Mouse (Mus musculus) kidney, embryonic 16.5 days (tissue): ENCODE measurements around the gene Ugt1a10. TPM values are rescaled to one million over a fixed set of nuclear protein-coding genes. Genes with fewer than 3 reads are reported as not detected.
"Not testable (repeated sequence)": the region's sequence is repeated elsewhere in the genome, so short reads cannot be mapped to it uniquely, and the experiment has no call there.

Source experiments
- ATAC-seq: fragments of 200-750 bp; cut with Nextera tagmentation; 2 replicates; pipeline ENCODE4 v1.8.0; 2017; ENCODE audit warnings: moderate TSS enrichment; ENCODE audit not compliant: low FRiP score, low TSS enrichment
- H3K27ac ChIP-seq: fragments of 300-500 bp; sonication (generic); 2 replicates; pipeline ENCODE4 v1.5.1; 2014; ENCODE audit warnings: low read length
- H3K27me3 ChIP-seq: fragments of 300-500 bp; sonication (generic); 2 replicates; pipeline ENCODE4 v1.6.1; 2014; ENCODE audit warnings: low read length, control low read depth, mixed read lengths; ENCODE audit not compliant: insufficient read depth
- H3K36me3 ChIP-seq: fragments of 300-500 bp; sonication (generic); 2 replicates; pipeline ENCODE4 v1.6.1; 2014; ENCODE audit warnings: low read length, control low read depth, mixed read lengths; ENCODE audit not compliant: insufficient read depth
- H3K4me1 ChIP-seq: fragments of 300-500 bp; sonication (generic); 2 replicates; pipeline ENCODE4 v1.6.1; 2014; ENCODE audit warnings: low read length, control low read depth, mixed read lengths; ENCODE audit not compliant: insufficient read depth
- H3K4me2 ChIP-seq: fragments of 300-500 bp; sonication (generic); replicated peaks from 2 replicates; pipeline ENCODE4 v1.6.1; 2014; ENCODE audit warnings: low read depth, low read length
- H3K4me3 ChIP-seq: fragments of 300-500 bp; sonication (generic); 2 replicates; pipeline ENCODE4 v1.5.1; 2014; ENCODE audit warnings: mild to moderate bottlenecking, low read length
- H3K9ac ChIP-seq: fragments of 300-500 bp; sonication (generic); replicated peaks from 2 replicates; pipeline ENCODE4 v1.6.1; 2014; ENCODE audit warnings: low read length
- H3K9me3 ChIP-seq: fragments of 300-500 bp; sonication (generic); 2 replicates; pipeline ENCODE4 v1.6.1; 2016; ENCODE audit warnings: low read length, control low read depth
- WGBS: fragments of 180-500 bp; shearing (Covaris S2); extraction: QIAGEN DNeasy Blood & Tissue Kit; methylation state at CpG from one replicate; pipeline ENCODE4 v1.1.7; 2014; 5-methylcytosine and 5-hydroxymethylcytosine counted together
- polyA plus RNA-seq: library from polyadenylated mRNA; unstranded; fragments of >200 nt; fragmentation: Nextera tagmentation; extraction: Ambion mirVana; gene quantifications from 2 replicates; pipeline ENCODE4 v1.2.1, GENCODE M21; 2015

Ugt1a10 gene
- polyA plus RNA-seq, 1 experiment from 2014 or later, result 28.9 TPM

DNA sequence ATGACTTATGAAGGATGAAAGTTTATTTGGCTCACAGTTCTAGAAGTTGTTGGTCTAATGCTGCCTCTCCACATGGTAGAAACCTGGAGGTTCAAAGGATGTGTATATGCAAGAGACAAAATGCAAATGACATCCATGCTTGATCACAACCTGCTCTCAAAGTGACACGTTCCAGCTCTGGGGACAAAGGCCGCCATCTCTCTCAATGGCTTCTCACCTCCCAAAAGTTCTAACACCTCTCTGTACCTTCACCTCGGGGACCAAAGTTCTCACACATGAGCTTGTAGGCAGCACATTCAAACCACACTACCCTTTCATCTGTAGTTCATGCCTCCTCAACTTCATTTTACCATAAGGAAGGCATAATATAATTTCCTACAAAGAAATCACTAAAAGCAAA is 162.4 kb downstream of the Ugt1a10 start:
- H3K36me3 ChIP-seq, result no peaks in the 10 kb centered on the region
- ATAC-seq, result no peak

DNA sequence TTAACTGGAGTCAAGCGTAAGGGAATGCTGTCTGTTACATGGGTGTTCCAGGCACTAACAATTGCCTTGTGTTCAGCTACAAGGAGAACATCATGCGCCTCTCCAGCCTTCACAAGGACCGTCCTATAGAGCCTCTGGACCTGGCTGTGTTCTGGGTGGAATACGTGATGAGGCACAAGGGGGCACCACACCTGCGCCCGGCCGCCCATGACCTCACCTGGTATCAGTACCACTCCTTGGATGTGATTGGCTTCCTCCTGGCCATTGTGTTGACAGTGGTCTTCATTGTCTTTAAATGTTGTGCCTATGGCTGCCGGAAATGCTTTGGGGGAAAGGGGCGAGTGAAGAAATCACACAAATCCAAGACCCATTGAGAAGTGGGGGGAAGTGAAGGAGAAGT is 162.9 kb downstream of the Ugt1a10 start:
- 74% methylated on average over 9 of the region's 9 CpGs for WGBS
- H3K4me1 ChIP-seq, result no peaks in the 10 kb centered on the region
- no peaks in the 10 kb centered on the region for H3K36me3 ChIP-seq
- no peak for ATAC-seq
- no peak overlapping the region for H3K9ac ChIP-seq
- no peak overlapping the region for H3K27ac ChIP-seq
- no peak overlapping the region for H3K4me3 ChIP-seq
- H3K27me3 ChIP-seq, result no peaks in the 10 kb centered on the region
- peaks cover 45% of the 10 kb centered on the region for H3K9me3 ChIP-seq
- no peak overlapping the region for H3K4me2 ChIP-seq

More for the DNA sequence above, 162.4 kb downstream of the Ugt1a10 start:
- Histone ChIP-seq H3K4me3 (no peak overlapping the region), H3K9ac (no peak overlapping the region), H3K4me2 (no peak overlapping the region), H3K4me1 (no peaks in the 10 kb centered on the region), H3K27me3 (no peaks in the 10 kb centered on the region), H3K27ac (no peak overlapping the region), H3K9me3 (peaks cover 50% of the 10 kb centered on the region)
- WGBS, result 39% methylated on average over 3 of the region's 3 CpGs

DNA sequence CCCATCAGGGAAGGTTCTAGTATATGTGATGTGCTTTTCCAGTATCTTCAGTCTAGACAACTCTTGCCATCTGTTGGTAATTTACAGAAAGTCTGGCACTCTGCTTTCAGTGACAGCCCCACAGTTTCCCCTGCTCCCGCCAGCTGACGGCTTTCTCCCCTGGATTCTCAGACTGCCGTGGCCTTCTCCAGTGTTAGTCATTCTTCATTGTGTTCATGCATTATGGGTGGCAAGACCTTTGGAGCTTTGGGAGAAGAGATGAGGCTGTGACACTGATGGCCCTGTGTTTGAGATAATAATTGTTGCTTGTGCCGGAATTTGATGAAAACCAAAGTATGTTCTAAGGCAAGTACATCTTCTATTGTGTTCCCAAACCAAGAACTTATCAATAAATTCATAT is 163.4 kb downstream of the Ugt1a10 start:
- ATAC-seq, result no peak
- Histone ChIP-seq H3K36me3 (no peaks in the 10 kb centered on the region), H3K9ac (no peak overlapping the region), H3K9me3 (peaks cover 39% of the 10 kb centered on the region), H3K4me2 (no peak overlapping the region), H3K27me3 (no peaks in the 10 kb centered on the region), H3K4me1 (no peaks in the 10 kb centered on the region), H3K27ac (no peak overlapping the region), H3K4me3 (no peak overlapping the region)
- WGBS, result 50% methylated on average over 4 of the region's 4 CpGs

DNA sequence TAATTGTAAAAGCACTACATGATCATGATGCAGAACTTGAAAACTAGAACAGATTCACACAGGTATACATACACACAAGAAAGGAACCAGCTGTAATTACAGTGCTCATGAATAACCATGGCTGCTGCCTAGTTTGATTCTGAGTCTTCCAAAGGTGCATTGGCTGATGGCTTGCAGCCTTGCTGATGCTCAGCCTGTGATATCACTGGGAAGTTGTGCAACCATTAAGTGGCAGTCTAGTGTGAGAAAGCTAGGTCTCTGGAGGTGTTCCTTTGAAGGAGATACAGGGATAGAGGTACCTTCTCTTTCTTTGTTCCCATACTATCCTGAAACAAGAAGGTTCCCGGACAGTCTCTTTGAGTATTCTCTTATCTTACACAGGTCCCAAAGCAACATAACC is 163.9 kb downstream of the Ugt1a10 start:
- Histone ChIP-seq H3K4me2 (no peak overlapping the region), H3K27ac (no peak overlapping the region), H3K4me3 (no peak overlapping the region), H3K27me3 (no peaks in the 10 kb centered on the region), H3K9me3 (peaks cover 35% of the 10 kb centered on the region), H3K36me3 (no peaks in the 10 kb centered on the region), H3K9ac (no peak overlapping the region), H3K4me1 (no peaks in the 10 kb centered on the region)
- ATAC-seq, result no peak
- 20% methylated on average over 1 of the region's 1 CpGs for WGBS

DNA sequence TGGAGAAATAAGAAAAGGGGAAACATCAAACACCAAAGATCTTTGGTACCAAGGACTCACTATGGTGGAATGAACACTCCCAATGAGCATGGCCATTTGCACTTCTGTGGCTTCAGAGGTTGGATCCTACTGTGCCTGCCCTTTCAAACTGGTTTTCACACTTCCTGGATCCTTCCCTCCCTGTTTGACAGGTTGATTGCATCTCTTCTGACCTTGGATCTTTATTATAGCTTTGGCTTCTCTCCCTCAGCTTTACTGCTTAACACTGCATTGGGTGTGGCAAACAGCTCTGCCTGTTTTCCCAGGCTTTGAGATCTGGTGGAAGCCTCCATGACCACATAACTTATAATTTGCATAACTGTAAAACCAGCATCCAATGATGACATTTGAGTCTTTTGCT is 165.1 kb downstream of the Ugt1a10 start:
- no peak for ATAC-seq
- H3K4me1 ChIP-seq, result no peaks in the 10 kb centered on the region
- H3K4me2 ChIP-seq, result no peak overlapping the region
- H3K9ac ChIP-seq, result no peak overlapping the region
- H3K27ac ChIP-seq, result no peak overlapping the region
- peaks cover 26% of the 10 kb centered on the region for H3K9me3 ChIP-seq
- no peaks in the 10 kb centered on the region for H3K36me3 ChIP-seq
- H3K27me3 ChIP-seq, result no peaks in the 10 kb centered on the region
- H3K4me3 ChIP-seq, result no peak overlapping the region

DNA sequence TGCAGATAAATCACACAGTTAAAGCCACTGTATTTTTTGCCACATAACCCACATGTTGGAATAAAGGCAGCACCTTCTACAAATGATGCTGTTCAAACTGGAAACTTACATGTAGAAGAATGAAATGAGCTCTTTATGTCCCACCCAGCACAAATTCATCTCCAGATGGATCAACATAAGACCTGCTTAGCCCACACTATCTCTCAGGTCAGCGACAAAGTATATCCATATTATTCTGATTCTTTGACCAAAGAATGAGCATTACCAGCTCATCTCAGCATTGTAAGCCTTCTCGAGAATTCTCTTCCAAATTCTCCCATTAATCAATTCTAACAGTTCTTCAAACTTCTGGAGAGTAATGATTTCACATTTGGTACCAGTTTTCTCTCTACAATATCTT is 167.0 kb downstream of the Ugt1a10 start:
- Histone ChIP-seq H3K27me3 (no peaks in the 10 kb centered on the region), H3K36me3 (no peaks in the 10 kb centered on the region), H3K9ac (no peak overlapping the region), H3K4me2 (no peak overlapping the region), H3K9me3 (peaks cover 28% of the 10 kb centered on the region), H3K4me1 (no peaks in the 10 kb centered on the region), H3K4me3 (no peak overlapping the region), H3K27ac (no peak overlapping the region)
- ATAC-seq, result no peak
- 52% methylated on average over 2 of the region's 2 CpGs for WGBS

DNA sequence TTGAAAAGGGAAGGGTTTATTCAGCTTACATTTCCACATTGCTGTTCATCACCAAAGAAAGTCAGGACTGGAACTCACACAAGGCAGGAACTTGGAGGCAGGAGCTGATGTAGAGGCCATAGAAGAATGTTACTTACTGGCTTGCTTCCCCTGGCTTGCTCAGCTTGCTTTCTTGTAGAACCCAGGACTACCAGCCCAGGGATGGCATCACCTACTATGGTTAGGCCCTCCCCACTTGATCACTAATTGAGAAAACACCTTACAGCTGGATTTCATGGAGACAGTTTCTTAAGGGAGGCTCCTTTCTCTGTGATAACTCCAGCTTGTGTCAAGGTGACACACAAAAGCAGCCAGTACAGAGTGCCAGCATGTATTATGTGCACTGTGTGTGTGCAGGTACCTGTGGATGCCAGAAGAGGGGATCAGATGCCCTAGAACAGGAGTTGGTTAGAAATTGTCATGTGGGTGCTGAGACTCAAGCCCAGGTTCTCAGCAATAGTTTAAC is 167.9 kb downstream of the Ugt1a10 start:
- not testable (repeated sequence) for H3K4me3 ChIP-seq, H3K27me3 ChIP-seq, H3K27ac ChIP-seq, ATAC-seq, H3K36me3 ChIP-seq, H3K4me1 ChIP-seq, H3K4me2 ChIP-seq, H3K9ac ChIP-seq
- H3K9me3 ChIP-seq, result peaks cover 31% of the 10 kb centered on the region

DNA sequence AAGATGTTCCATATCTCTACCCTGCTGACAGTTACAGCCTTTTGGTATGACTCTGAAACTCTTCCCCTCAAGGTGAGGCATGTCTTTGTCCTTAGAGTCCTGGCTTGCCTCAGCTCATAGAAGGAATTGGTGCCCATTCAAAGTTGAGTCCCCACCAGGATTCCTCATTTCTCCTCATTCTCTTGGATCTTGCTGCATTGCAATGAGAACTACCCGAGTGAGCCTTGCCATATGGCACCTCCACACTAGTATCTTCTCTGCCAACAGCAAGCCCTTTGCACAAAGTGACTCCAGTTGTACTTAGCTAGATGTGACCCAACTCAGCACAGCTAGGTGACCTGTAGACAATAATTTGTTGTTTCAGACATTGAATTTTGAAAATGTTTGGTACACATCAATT is 168.4 kb downstream of the Ugt1a10 start:
- H3K27me3 ChIP-seq, result no peaks in the 10 kb centered on the region
- no peaks in the 10 kb centered on the region for H3K4me1 ChIP-seq
- H3K4me3 ChIP-seq, result no peak overlapping the region
- no peak overlapping the region for H3K4me2 ChIP-seq
- peaks cover 37% of the 10 kb centered on the region for H3K9me3 ChIP-seq
- H3K36me3 ChIP-seq, result no peaks in the 10 kb centered on the region
- no peak overlapping the region for H3K27ac ChIP-seq
- no peak overlapping the region for H3K9ac ChIP-seq
- WGBS, result 52% methylated on average over 1 of the region's 1 CpGs
- no peak for ATAC-seq

DNA sequence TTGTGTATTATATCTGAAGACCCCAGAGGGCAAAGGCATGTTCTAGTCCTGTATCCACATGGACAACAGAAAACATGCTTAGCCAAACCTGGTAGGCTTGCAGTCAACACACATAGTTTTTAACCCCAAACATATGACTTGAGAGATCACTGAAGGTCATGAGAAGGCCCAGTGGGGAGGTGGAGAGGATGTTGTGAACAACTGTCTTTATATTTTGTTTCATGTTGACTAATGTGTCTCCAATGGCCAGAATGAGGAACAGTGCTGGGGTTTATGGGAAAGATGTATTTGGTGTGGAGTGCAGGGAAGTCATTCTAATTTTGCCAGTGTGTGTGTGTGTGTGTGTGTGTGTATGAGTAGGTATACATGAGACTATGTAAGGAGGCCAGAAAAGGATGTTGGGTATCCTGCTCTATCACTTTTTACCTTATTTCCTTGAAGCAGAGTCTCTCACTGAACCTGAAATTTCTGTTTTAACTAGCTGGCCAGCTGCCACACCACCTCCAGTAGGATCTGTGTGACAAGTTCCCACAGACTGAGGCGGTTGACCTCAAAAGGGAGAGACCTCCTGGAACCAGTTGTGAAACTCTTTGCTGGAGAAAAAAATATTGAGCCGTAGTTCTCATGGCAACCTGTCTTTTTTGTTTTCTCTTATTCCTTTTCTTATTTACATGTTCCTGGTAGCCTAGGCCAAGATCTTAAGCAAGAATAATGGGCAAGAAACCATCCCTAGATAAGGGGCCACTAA is 169.0 kb downstream of the Ugt1a10 start:
- Histone ChIP-seq H3K27me3 (no peaks in the 10 kb centered on the region), H3K4me3 (no peak overlapping the region), H3K4me1 (no peaks in the 10 kb centered on the region), H3K27ac (no peak overlapping the region), H3K36me3 (no peaks in the 10 kb centered on the region), H3K4me2 (no peak overlapping the region), H3K9me3 (peaks cover 43% of the 10 kb centered on the region), H3K9ac (no peak overlapping the region)
- no peak for ATAC-seq
- WGBS, result 72% methylated on average over 2 of the region's 2 CpGs

DNA sequence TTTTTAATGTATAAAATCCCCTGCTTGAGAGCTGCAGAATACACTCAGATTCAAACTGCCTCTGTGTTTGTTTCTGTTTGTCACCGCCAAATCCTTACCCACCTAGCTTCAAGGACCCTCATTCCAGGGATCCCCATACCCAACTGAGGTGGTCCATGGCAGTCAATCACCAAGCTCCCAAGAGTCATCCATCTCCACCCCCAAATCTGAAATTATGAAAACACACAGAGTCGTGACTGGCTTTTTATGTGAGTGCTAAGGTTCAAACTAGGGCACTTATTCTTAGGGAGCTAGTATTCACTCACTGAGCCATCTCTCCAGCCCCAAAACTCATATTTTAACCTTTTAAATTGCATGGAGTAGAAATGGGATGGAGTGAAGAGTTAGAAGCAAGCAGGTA is 170.1 kb downstream of the Ugt1a10 start:
- not testable (repeated sequence) for H3K4me2 ChIP-seq, H3K27me3 ChIP-seq, H3K9ac ChIP-seq, H3K27ac ChIP-seq, H3K4me3 ChIP-seq, ATAC-seq, H3K36me3 ChIP-seq, H3K4me1 ChIP-seq
- 36% methylated on average over 2 of the region's 2 CpGs for WGBS
- peaks cover 54% of the 10 kb centered on the region for H3K9me3 ChIP-seq
